Mouse (Mus musculus) embryo, embryonic 10.5 days (tissue): ENCODE data around the gene Nfix.
A peak's percentile ranks its signal among the peaks of the same experiment; 100 is the strongest.
"Not testable (repeated sequence)": the region's sequence is repeated elsewhere in the genome, so short reads cannot be mapped to it uniquely, and the experiment has no call there.

Experiments used
- DNase-seq: peaks from one replicate; pipeline ENCODE4 v3.0.0-alpha.2; 2015; ENCODE audit warnings: low spot score

Nfix gene

DNA sequence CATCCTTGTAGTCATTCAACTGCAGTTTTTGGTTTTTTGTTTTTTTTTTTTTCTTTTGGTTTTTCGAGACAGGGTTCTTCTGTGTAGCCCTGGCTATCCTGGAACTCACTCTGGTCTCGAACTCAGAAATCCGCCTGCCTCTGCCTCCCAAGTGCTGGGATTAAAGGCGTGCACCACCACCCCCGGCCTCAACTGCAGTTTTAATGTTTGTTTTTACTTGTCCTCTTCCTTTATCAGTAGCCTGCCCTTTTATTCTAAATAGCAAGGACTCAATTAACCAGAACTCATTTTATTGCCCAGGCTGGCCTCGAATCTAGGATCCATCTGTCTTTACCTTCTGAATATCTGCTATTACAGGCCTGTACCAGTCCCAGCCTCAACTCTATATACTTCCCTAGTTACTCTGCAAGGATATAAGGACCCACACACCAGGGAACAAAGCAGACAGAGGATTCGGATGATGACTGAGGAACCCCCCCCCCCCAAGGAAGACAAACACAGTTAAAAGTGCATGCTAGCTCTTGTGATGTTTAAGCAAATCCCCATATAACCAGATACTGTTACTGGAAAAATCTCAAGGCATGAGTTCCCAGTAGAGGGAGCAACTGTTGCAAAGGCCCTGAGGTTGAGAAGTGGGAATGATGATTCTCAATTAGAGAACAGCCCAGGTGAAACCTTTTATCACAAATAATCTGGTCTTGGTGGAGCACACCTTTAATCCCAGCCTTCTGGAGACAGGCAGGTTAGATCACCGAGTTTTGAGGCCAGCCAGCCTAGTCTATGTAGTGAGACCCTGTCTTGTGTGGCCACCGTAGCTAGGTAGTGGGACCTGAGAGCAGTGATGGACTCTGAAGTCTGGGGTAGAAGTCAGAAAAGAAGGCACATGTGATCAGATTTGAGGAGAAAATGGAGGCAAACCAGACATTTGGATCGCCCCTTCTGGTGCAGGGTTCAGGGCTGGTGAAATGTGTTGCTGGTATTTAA lies 32.9 kb upstream of the Nfix start:
- DNase-seq: no peak

- DNase-seq: peak; percentile 81
Measured at GRCm38 (mm10) chr8:84832034-84832717, 32.0 kb upstream of the Nfix start.

- DNase-seq: no peak
Measured at GRCm38 (mm10) chr8:84831490-84831889, 31.3 kb upstream of the Nfix start, which contains the start of gene Gadd45gip1. Gadd45gip1 (plus strand) TSS chr8:84831522.

DNA sequence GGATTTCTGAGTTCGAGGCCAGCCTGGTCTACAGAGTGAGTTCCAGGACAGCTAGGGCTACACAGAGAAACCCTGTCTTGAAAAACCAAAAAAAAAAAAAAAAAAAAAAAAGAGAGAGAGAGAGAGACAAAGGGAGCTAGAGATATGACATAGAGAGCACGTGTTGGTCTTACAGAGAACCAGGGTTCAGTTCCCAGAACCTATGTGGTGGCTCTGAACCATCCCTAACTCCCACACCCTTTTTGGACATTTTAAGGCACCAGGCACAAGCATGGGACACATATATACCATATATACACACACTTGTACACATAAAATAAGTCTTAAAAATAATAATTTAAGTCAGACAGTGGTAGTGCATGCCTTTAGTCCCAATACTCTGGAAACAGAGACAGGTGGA lies 26.4 kb upstream of the Nfix start:
- DNase-seq: not testable (repeated sequence)

DNA sequence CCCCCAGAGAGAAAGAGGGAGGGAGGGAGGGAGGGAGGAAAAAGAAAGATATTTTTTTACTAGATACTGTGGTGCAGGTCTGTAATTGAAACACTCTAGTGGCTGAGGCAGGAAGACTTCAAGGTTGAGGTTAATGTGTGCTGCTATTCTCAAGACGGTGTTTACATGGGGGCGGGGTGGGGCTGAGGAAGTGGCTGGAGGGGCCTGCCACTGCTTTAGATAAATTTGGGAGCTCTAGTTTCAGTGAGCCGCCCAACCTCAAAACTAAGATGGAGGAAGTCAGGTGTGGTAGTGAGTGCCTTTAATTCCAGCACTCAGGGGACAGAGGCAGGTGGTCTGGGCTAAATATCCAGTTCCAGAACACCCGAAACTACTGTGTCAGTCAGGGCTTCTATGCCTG lies 25.5 kb upstream of the Nfix start:
- no peak for DNase-seq

- DNase-seq: peak; percentile 84
Measured at GRCm38 (mm10) chr8:84823653-84824052, 23.5 kb upstream of the Nfix start.

- DNase-seq: no peak
Measured at GRCm38 (mm10) chr8:84822723-84823122, 22.6 kb upstream of the Nfix start, which contains the start of gene Dand5. Dand5 (minus strand) TSS chr8:84822823.

GRCm38 (mm10) chr8:84816117-84816516 lies 16.0 kb upstream of the Nfix start:
- DNase-seq: no peak

GRCm38 (mm10) chr8:84815547-84815946 lies 15.4 kb upstream of the Nfix start:
- peak; percentile 93 for DNase-seq

DNA sequence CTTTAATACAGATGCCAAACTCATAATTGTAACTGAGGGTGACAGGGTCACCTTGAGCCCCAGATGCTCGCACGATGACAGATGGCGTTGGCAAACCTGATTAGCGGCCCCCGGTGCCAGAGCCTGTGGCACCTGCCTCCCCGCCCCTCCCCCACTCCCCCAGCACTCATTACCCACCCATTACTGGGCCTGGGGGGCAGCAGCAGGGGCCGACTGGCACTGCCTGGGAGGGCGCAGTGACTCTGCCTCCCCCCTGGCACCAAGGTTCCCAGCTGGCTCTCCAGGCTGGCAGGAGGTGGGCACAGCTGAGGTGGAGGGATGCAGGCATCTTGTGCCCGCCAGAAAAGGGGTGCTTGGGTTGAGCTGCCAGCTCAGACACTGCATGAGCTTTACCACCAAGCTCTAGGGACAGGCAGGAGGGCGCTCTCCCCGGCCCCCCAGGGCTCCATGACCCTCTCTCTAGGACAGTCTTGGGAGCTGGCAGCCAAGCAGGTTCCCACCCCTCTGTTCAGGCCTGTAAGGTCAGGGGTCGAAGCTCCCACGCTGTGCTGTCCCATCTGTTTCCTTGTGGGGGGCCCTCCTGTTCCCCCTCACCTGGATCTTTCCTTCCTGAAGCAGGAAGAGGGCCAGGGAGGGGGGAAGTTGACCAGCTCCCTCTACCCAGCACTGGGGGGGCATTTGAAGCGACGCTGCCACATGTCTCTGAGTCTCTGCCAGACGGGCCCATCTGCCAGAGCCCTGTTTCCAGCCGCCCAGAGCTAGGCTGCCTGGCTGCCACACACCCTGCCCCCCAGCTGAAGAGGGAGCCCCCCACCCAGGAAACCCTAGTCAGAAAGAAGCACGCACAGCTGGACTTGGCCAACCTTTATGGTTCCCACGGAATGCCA lies 14.7 kb upstream of the Nfix start:
- no peak for DNase-seq

DNA sequence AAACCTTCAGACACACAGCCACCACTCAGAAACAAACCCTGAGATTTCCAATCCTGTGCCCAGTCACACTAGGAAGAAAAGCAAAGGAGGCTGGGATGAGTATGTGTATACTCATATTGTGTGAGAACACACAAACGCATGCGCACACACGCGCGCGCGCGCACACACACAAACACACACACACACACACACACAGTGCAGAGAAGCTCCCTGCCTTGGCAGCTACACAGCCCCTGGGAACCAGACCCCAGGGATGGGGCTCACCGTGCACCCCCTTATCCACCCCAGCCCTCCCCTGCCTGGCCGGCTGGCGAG lies 14.1 kb upstream of the Nfix start:
- DNase-seq: no peak

DNA sequence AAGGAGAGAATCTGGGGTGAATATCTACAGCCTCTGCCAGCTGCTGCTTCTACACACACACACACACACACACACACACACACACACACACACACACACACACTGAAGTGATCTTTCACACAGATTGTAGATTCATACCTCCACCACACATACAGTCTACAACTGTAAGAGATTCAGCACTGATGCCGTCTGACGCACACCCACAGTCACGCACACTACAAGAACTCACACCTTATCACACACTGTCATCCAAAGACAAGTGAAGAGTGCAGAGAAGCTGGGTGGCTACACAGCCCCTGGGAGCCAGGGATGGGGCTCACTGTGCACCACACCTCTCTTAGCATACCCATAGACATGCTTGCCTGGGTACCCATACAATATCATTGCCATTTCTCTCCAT lies 13.7 kb upstream of the Nfix start:
- no peak for DNase-seq

GRCm38 (mm10) chr8:84813059-84813458 lies 12.9 kb upstream of the Nfix start:
- DNase-seq: peak; percentile 93

- DNase-seq: no peak
Measured at GRCm38 (mm10) chr8:84811303-84811702, 11.2 kb upstream of the Nfix start.

GRCm38 (mm10) chr8:84810896-84811295 lies 10.8 kb upstream of the Nfix start:
- DNase-seq: peak; percentile 90

DNA sequence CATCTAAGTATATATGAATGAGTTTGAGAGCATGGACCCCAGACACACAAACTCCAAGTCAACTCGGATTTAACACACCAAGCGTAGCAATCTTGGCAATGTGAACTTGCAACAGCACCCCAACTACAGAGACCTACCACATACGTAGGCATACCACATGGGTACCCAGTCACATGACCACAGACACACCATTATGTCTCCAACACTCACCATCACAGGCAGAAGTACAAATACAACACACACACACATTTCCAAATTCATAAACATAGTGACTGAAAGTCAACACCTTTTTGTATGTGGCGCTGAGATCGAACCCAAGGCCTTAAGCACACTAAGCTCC lies 9.8 kb upstream of the Nfix start:
- no peak for DNase-seq

DNA sequence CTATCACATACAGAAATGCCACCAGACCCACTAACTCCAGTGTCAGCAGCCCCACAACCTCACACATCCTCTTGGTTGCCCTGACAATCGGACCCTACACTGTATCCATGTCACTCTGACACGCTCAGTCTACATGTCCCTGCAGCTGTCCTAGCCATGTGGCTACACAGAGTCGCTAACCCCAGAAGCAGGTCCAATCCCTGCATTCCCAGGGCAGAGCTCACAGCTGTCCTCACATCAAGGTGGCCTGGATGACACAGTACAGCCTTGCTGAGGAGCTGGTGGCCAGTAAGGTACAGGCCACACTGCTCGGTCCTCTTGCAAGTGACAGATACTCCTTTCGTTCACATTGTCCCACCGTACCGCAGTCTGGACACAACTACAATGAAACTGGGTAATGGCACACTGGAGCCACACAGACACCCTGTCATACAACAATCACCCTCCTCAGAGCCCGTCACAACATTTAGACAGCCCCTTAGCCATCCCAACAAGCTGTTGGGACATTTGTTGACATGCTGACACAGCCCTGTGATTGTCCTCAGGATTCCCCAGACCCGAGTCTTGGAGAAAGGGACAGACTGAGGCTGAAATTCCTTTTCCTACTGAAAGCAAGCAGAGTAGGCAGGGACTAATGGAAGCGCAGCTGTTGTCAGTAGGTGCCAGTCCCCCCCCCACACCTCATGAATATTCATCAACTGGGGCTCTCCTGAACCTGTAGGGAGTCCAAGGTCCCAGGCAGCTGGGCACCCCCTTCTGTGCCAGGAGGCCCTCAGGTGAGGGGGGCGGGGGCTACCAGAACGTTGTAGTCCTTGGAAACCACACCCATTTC lies 9.2 kb upstream of the Nfix start:
- no peak for DNase-seq

DNA sequence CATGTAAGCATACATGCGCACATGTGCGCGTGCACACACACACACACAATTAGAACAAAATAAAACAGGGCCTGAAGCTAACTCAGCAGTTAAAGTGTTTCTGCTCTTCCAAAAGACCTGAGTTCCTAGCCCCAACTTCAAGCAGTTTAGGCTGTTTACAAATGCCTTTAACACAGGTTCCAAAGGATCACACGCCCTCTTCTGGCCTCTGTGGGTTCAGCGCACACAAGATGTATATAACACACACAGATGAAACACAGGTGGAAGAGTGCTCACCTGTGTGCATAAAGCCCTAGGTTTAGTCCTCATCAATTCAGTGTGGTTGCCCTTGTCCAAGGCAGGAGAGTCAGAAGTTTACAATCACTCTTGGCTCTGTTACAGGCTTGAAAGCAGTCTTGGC lies 5.9 kb upstream of the Nfix start:
- no peak for DNase-seq

- DNase-seq: no peak
Measured at GRCm38 (mm10) chr8:84799136-84799931, 810 bp downstream of the Nfix start.

- no peak for DNase-seq
Measured at GRCm38 (mm10) chr8:84798446-84799135, 1.6 kb downstream of the Nfix start.
